Mouse (Mus musculus): Measurements from ENCODE around the gene Lman1l.

Lman1l gene

GRCm38 (mm10) chr9:57577144-57577849 is 43.3 kb downstream of the Lman1l start:
- no peak for DNase-seq

GRCm38 (mm10) chr9:57575577-57575976 is 45.0 kb downstream of the Lman1l start:
- no peak for DNase-seq

- no peak for DNase-seq
Measured at GRCm38 (mm10) chr9:57574397-57574796, 46.2 kb downstream of the Lman1l start.

GRCm38 (mm10) chr9:57568500-57568899 is 52.1 kb downstream of the Lman1l start:
- DNase-seq, result no peak

GRCm38 (mm10) chr9:57566846-57567245 is 53.7 kb downstream of the Lman1l start:
- DNase-seq, result peak; percentile 58 to 77

GRCm38 (mm10) chr9:57565741-57566221 is 54.8 kb downstream of the Lman1l start:
- DNase-seq, result peak; percentile 39 to 55

GRCm38 (mm10) chr9:57564609-57565008 is 56.0 kb downstream of the Lman1l start:
- no peak for DNase-seq

- peak; percentile 57 to 71 for DNase-seq
Measured at GRCm38 (mm10) chr9:57562896-57563372, 57.6 kb downstream of the Lman1l start.

- no peak for DNase-seq
Measured at GRCm38 (mm10) chr9:57561711-57562099, 58.9 kb downstream of the Lman1l start.

- DNase-seq, result peak; percentile 95 to 97
Measured at GRCm38 (mm10) chr9:57560861-57561710, 59.5 kb downstream of the Lman1l start, which contains the start of gene Scamp2. TSS of gene Scamp2 (plus strand) at chr9:57560943.

GRCm38 (mm10) chr9:57560263-57560662 is 60.3 kb downstream of the Lman1l start:
- DNase-seq, result no peak

GRCm38 (mm10) chr9:57559568-57559967 is 61.0 kb downstream of the Lman1l start:
- DNase-seq, result no peak

GRCm38 (mm10) chr9:57558625-57559024 is 61.9 kb downstream of the Lman1l start:
- DNase-seq, result no peak

GRCm38 (mm10) chr9:57557215-57557614 is 63.4 kb downstream of the Lman1l start:
- DNase-seq, result no peak

Measured in kidney, postnatal 4 days (tissue).